Mouse (Mus musculus): Measurements from ENCODE around the gene Edc4.

Edc4 gene

DNA sequence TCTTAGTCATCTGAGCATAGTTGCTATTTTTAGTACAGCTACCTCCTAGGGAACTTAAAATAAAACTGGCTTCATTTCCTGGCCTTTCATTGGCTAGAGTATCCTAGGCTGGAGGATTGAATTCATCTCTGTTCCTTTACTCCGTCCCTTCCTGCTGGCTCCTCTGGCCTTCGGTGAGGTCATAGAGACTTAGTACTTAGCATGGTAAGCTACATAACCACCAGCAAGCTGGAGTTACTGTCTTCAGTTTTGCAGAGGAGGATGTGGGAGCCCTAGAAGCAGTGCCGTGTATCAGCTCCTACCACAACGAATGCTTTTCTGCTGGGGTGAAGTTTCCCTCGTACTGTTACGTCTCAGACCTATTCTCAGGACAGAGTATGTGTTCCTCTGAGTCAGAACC, 6.4 kb upstream of the Edc4 start:
- no peak for DNase-seq (ENCODE audit: low read depth, low spot score)

DNA sequence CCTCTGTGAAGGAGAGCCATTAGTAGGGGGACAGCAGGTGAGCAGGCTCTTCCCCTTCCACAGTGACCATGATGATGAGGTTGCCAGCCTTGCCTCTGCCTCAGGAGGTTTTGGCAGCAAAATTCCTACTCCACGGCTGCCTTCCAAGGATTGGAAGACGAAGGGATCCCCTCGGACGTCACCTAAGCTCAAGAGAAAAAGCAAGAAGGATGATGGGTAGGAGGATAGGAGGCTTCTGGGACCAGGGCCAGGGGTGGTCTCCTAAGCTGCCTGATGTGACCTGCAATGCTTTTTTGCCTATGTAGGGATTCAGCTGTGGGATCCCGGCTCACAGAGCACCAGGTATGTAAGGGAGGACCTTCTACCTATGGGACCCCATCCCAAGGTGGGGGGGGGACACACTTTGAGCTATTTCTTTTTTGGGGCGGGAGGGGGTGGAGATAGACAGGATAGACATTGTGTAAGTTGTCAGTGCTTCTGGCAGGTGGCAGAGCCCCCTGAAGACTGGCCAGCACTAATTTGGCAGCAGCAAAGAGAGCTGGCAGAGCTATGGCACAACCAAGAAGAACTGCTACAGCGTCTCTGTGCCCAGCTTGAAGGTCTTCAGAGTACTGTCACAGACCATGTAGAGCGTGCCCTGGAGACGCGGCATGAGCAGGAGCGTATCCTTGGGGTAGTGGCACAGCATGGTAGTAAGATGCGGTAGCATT, 9.2 kb downstream of the Edc4 start:
- DNase-seq (ENCODE audit: low read depth, low spot score), result no peak

DNA sequence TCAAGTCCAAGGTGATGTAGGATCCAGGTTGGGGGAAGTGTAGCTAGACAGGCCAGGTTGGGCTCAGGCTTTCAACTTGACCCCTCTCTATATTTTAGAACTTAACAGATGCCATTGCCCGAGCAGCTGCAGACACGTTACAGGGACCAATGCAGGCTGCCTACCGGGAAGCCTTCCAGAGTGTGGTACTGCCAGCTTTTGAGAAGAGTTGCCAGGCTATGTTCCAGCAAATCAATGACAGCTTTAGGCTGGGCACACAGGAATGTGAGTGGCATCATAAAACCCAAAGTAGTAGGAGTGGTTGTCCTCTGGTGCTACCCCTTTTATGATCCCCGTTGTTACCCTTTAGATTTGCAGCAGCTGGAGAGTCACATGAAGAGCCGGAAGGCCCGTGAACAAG, 10.2 kb downstream of the Edc4 start:
- DNase-seq (ENCODE audit: low read depth, low spot score), result no peak

DNA sequence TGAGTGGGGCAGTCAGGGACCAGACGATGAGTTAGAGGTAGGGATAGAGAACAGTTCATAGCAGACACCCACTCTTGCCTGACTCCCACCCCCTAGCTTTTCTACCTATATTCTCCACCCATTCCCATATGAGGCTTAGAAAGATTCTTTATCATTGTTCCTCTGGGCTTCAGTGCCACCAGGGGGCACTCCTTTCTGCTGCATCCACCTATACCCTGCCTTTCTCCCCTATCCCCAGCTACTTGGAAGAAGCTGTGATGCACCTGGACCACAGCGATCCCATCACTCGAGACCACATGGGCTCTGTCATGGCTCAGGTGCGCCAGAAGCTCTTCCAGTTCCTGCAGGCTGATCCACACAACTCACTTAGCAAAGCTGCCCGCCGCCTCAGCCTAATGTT, 11.8 kb downstream of the Edc4 start:
- no peak for DNase-seq (ENCODE audit: low read depth, low spot score)

DNA sequence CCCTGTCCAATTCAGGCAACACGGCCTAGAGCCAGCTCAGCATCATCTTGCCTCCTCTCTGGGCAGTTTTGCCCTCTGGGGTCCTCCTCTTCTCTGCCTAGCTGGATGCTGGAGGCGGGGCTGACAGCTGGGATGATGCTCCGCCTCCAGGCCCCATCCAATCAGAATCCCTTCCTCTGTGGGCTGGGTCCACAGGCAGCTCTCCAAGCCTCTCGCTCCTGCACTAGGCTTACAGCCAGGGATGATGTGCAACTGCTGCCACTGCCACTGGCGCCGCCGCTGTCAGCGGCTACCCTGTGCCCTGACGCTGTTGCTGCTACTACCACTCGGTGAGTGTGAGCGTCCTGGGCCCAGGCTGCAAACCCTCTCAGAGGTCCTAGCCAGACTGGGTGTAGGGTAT, 12.7 kb downstream of the Edc4 start, which contains the start of gene Nrn1l:
Nrn1l (plus strand) TSS at position 229 of the 400 bp plus-strand sequence.
- no peak for DNase-seq (ENCODE audit: low read depth, low spot score)

DNA sequence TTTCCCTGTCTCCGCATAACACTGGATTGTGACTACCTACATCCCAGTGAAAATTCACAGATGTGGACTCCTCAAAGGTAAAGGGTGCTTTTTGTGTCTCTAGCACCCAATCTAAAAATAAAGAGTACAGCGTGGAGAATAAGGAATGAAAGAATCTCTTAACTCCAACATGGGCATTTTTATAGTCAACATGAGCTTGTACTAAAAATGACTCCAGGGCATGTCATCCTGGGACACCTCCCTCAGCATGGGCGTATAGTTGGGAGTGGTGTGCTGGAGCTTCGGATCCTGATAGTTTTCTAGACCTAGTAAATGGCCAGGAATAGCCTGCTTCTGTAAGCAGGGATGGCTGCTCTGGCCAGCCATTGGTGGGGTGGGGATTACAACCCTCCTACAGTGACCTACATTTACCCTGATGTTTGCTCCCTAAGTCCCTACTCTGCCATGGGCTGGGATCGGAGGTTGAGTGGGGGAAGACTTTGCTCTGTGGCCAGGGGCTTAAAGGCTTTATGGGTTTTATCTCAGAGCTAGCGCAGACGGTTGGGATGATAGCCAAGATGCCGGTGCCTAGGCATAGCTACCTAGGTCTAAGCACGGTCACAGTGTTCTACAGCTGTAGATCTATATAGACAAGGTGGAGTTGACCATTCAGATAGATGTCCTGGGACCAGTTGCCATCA, 17.3 kb downstream of the Edc4 start:
- DNase-seq (ENCODE audit: low read depth, low spot score), result no peak

DNA sequence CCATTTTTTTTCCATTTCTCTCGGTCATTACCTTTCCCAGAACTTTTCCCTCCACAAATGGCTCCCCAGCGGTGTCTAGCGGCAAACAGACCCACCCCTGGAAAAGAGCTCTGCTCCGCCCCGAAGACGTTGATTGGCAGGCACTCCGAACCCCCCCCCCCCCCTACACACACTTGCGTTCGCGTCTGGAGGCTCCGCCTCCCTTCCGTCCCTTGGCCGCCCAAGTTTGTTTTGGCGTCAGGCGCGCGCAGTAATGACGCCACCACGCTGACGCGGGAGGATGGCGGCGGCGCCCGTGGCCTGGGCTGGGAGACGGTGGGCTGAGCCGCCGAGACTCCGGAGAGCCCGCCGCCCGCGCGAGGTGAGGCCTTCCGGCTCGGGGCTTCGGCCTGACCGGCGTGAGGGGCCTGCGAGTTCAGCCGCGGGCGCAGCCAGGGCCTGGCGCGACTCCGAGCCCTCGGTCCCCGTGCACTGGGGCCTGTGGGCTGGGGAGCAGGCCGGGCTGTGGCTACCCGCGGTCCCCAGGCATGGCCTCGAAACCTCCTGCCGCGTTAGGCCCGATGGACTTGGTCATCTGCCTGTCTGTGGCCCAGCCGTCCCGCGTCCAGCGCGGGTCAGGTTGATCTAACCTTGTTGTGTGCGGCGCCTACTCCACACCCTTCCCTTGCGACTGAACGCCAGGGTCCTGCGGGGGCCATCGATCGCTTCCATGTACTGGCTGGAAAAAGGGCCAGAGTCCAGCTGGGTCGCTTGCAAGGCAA, 19.7 kb downstream of the Edc4 start, which contains the start of gene Pskh1:
Pskh1 (plus strand) TSS at position 262 of the 761 bp plus-strand sequence.
- peak; percentile 80 for DNase-seq (ENCODE audit: low read depth, low spot score)

DNA sequence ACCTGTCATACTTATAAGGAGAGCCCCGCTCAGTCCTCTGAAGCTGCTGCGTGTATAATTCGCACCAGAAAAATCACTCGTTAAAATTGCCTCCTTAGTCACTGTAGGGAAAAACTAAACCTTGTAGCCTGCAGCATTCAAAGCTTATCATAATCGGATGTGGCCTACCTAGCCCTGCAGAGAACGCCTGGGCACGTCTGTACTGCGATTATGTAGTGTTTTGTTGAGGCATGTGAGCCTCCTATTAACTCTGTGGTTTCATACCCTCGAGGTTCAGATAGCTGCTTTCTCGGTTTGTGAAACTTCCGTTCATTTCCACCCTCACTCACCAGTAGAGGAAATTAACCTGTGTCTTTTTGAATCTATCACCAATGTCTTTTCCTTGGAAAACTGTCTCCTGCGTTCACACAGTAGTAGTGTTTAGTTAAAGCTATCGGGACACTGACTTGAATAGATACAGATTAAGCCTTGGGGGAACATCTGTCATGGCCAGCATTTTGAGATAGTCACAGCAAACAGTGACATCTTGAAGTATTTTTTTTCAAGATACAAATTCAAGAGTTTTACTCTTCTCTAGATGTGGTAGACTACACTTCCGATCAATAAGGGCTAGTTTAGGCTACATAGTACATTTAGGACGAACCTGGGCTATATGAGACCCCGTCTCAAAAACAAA, 20.4 kb downstream of the Edc4 start:
- peak; percentile 31 for DNase-seq (ENCODE audit: low read depth, low spot score)

DNA sequence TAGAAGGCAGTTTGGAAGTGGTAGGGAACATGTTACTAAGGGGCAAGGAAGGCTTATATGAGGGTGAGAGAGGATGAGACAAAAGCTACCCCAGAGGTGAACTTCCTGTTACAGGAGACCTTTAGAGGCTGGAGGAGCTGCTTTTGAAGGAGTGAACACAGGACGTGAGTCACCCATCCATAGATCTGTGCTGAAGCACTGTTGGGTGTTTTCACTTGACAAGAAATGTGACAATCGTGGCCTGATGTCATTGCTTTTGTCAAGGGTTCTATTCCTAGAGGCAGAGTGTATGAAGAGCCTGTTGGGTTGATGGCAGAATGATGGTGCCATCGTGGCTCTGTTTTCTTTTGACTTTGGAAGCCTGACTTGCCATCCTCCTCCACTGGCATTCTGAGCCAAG, 38.7 kb downstream of the Edc4 start:
- no peak for DNase-seq (ENCODE audit: low read depth, low spot score)

DNA sequence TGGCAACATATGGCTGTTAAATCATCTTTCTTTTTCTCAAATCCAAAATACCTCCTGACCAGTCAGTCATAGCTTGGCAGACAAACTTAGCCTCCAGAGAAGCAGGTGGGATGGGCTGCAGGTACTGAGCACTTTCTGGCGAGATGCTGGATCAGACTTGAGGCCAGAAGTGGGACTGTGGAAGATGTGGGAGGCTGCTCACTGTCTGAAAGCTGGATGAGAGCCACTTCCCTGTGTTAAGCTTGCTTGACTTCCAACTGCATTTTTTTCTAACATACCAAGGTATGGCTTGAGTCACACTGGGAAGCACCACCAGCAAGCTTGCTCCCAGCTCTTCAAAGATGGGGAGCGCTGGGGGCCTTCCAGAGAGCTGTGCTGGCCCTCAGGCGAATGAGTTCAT, 44.4 kb downstream of the Edc4 start:
- DNase-seq (ENCODE audit: low read depth, low spot score), result no peak

DNA sequence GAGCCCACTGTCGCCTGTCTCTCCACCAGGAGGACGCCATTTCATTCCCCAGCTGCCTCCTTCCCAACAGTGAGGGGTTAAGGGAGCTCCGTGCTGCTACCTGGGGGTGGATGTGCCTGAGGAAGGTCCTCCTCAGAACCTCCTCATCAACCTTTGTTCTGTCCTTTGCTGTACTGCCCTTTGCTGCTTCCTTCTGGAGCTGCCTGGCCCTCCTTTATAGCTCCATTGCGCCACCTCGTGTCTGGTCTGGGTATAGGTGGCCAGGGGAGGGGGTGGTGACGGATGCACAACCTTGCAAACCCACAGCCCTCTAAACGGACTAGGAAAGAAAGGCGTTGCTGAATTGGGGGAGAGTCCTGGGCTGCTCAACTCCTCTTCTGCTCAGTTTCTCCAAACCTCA, 49.9 kb downstream of the Edc4 start:
- peak; percentile 58 for DNase-seq (ENCODE audit: low read depth, low spot score)

DNA sequence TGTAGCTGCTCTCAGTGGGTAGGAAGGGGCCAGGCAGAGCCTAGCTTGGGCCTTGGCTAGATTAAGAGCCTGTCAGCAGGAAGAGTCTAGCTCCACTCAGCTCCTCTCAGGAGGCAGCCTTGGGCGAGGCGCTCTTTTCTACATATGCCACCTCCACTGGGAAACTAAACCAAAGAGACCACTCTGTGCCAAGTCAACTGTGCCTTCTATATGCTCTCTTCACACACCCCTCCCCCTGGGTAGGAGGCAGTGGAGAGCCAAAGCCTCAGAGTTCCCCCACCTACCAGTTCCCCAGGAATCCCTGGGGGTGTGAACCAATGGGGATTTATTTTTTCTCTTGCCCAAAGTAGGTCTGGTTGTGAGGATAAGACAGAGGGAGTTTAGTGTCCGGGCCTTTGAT, 50.6 kb downstream of the Edc4 start:
- DNase-seq (ENCODE audit: low read depth, low spot score), result no peak

DNA sequence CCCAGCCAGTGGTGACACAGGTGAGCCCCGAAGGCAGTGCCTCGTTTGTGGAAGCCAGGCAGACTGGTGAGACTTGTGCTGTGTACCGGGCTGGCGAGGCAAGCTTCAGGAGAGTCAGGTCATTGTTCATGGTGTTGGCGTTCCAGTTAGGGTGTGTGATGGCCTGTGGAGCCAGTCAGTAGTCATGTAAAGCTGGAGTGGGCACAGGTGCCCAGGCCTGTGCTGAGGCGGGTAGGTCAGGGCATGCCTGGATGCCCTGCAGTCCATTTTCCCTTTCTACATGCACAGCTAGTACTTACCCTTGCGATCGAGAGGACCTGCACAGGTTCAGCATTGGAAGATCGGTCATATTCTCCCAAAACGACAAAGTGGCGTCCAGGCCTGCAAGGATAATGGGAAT, 51.8 kb downstream of the Edc4 start:
- no peak for DNase-seq (ENCODE audit: low read depth, low spot score)

DNA sequence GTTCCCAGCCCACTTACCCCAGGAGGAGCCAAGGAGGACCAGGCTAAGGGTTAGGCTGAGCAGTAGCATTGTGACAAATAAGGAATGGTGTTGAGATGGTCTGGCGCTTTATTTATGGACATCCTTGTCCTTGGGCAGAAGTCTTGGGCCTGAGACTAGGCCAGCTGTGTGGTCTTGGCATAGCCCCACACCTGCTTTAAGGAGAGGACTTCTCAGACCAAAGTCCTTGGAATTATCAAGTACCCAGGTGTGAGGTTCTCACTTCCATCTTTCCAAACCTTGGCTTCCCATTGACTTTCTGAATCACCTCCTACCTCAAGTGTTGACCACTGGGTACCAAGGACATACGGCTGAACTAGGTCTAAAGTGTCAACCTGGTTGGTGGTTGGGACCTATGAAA, 53.1 kb downstream of the Edc4 start, which contains the start of gene Ctrl:
Ctrl (minus strand) TSS at position 101 of the 400 bp plus-strand sequence.
- no peak for DNase-seq (ENCODE audit: low read depth, low spot score)

DNA sequence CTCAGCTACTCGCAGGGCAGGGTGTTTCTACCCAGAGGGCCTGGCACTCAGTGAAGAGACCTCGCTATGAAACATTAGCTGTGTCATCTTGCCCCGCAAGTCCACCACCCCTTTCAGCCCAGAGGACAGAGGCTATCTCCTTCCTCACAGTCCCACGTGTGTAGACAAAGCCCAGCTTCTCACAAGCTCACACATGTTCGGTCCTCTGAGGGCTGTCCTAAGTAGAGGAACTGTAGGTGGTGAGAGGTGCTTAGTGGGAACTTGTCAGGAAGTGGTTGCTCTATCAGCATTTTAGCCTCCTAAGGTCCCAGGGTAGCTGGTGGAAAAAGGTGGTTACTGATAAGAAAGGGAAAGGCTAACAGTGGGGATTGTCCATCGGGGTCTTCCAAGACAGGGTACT, 54.4 kb downstream of the Edc4 start:
- no peak for DNase-seq (ENCODE audit: low read depth, low spot score)

DNA sequence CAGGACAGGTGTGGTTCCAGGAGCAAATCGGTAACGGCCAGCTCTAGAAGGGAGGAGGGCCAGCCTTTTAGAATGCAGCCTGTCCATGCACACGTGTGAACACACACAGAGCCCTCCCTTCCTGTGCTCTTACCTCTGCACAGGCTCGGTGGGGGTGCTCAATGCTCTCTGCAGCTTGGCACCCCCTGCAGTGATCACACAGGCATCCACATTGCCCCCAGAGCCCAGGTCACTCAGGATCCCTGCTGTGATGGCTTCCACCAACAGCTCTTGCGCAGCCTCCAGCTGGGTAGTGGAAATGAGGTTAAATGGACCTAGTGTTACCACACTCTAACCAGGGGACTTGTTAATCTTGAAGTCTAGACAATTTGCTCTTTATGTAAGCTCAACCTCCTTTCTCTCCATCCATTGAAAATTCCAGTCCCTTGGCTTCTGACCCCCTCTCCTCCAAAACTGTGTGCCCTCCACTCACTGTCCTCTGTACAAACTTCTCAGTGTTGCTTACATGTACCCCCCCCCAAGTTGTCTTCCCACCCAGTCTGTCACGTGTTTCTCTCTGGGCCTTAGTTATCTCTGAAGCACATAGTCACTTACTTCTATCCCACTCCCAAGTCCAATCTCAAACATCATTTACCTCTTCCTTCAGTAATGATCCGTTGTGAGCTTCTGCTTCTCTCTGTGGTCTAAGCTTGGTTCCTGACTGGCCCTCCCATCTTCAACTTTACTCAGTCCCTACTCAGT, 55.4 kb downstream of the Edc4 start:
- DNase-seq (ENCODE audit: low read depth, low spot score), result no peak

DNA sequence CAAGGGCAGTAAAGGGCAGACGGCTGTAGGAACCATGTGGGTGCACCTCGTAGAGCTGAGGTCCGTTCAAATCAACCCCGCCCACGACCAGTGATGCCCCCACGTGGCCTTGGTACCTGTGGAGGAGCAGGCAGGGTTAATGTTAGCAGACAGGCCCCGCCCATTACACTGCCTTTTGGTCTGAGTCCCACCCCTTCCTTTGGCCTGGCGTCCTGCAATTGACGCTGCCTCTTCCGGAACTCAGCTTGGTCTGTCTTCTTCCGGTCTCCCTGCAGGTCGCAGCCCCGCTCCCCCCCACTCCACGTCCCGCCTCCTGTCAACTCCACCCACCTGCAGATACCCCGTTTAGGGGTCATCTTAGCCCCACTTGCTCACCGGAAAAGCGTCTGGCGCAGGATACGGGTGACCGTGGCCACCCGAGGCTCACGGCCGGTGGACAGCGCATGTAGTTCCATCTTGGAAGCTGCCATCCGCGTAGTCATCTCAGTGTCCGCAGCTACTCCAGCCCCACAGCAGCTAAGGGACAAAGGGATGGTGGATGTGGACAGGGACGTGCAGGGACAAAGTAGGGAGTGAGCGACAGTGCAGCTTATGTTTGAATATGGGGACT, 56.3 kb downstream of the Edc4 start:
- DNase-seq (ENCODE audit: low read depth, low spot score), result peak; percentile 74

DNA sequence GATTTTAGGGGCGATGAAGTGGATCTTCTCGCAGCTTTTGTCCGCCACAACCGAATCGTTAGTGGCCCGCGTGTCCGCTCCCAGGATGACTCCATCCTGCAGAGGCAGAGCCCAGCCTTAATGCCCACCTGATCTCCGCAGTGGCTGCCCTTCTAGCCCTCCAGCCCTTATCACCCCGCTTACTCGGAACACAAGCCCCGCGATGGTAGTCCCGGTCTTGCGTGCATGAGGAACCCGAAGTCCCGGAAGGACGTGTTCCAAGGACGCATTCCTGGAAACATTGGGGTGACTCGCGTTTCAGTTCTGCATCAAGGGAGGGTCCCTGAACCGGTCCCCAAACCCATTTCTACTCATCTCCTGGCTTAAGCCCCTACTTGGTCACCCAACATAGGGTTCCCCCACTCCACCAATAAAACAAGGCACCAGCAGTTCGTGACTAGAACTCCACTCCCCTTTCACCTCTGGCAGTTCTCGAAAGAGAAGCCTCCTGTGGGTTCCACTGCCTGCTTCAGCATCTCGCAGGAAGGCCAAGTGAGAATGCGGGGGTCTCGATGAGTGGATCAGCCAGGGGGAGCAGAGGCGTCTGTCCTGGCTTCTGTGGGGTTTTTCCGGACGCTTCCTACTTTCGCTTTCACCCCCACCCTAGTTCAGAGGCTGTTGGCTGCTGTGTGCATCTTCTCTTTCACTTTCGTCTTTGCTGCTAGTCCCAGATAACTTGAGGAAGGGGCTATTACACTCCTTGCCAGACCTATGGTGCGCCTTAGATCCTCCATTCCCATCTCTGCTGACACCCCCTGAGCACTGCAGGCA, 57.0 kb downstream of the Edc4 start:
- no peak for DNase-seq (ENCODE audit: low read depth, low spot score)

DNA sequence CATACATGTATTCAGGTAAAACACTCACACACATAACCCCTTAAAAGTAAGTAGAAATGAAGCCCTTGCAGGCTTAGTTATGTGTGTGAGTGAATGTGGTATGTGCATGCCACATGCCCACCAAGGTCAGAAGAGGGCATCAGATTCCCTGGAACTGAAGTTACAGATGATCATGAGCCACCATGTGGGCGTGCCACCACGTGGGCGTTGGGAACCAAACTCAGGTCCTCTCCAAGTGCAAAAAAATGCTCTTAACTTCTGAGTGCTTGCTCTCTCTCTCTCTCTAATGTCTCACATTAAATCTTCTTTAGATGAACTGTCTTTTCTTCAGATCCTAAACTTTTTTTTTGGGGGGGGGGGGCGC, 57.6 kb downstream of the Edc4 start, which contains the start of gene Psmb10:
Psmb10 (minus strand) TSS at position 139 of the 364 bp plus-strand sequence.
- DNase-seq (ENCODE audit: low read depth, low spot score), result no peak

DNA sequence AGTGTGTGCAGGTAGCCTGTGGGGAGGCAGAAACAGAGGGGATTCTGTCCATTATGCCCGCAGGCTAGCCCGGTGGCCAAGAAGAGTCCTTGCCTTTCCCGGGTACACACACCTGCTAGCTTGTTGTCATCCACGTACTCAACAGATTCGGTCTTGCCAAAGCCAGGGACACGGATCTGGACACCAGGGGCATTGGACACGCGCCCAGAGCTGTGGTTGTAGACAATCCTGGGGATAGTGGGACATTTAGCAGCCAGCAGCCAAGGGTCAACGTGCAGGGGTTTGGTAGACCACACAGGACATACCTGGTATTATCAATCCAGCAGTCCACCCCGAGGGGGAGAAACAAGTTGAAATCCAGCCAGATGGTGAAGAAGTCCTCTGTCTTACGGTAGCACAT, 61.3 kb downstream of the Edc4 start:
- DNase-seq (ENCODE audit: low read depth, low spot score), result no peak

Measured in c-Kit-negative CD71-positive TER-119-positive erythroid progenitor cells, embryonic 14.5 days (primary cell).